ENCODE assay signal across 28 mouse cellular contexts in genomic region chr13:94866906-94867305, GRCm38 (mm10). TPM values are rescaled to one million over a fixed set of nuclear protein-coding genes. Genes with fewer than 3 reads are reported as not detected.
"Had no signal": no experiment of that assay in that cellular context is flagged by ENCODE, and none has a peak within 500 bp of the region (broad histone marks: within the 10 kb centered on the region; RNA-seq: fewer than 3 reads in every experiment).

No protein-coding gene starts in this region.

- H3K9me3 ChIP-seq: limb, embryonic 12.5 days; limb, embryonic 15.5 days; neural tube, embryonic 12.5 days; neural tube, embryonic 15.5 days had no signal

- H3K4me3 ChIP-seq: limb, embryonic 12.5 days; limb, embryonic 15.5 days; neural tube, embryonic 12.5 days; neural tube, embryonic 15.5 days had no signal

- ATAC-seq: intestine, embryonic 16.5 days; liver, postnatal 0 days; lung, postnatal 0 days had no signal

- H3K36me3 ChIP-seq: limb, embryonic 12.5 days; limb, embryonic 15.5 days; neural tube, embryonic 12.5 days; neural tube, embryonic 15.5 days had no signal

- H3K27ac ChIP-seq: limb, embryonic 12.5 days; limb, embryonic 15.5 days; liver, embryonic 14.5 days; macrophage; neural tube, embryonic 12.5 days; neural tube, embryonic 15.5 days; stomach, postnatal 0 days had no signal

- DNase-seq: kidney, adult 18-20 months; kidney, adult 9 months; kidney, postnatal 14 days; kidney, postnatal 4 days; left cerebral cortex, postnatal 4 days; liver, postnatal 0 days; lung, embryonic 14.5 days; right cerebral cortex, adult 18-20 months; right cerebral cortex, postnatal 14 days; right cerebral cortex, postnatal 4 days; thymus, adult 2 months; thymus, postnatal 14 days; thymus, postnatal 4 days had no signal

- H3K9ac ChIP-seq: limb, embryonic 12.5 days; limb, embryonic 15.5 days; liver, embryonic 14.5 days; liver, postnatal 0 days; lung, embryonic 14.5 days; neural tube, embryonic 12.5 days; neural tube, embryonic 15.5 days had no signal

- H3K4me2 ChIP-seq: limb, embryonic 12.5 days; limb, embryonic 15.5 days; liver, embryonic 11.5 days; lung, embryonic 14.5 days; neural tube, embryonic 12.5 days; neural tube, embryonic 15.5 days had no signal

RNA-seq across cellular contexts. Expression of gene Otp, which starts 8.5 kb away (rescaled TPM):
- total RNA-seq: layer of hippocampus, adult 18-20 months; layer of hippocampus, postnatal 14 days; megakaryocyte, adult 5-6 weeks had no signal
- polyA plus RNA-seq: intestine, embryonic 16.5 days; kidney, embryonic 16.5 days; limb, embryonic 12.5 days; limb, embryonic 15.5 days; liver, embryonic 11.5 days; liver, embryonic 14.5 days; liver, postnatal 0 days; lung, embryonic 14.5 days; lung, postnatal 0 days; macrophage; stomach, embryonic 14.5 days; stomach, postnatal 0 days; thymus, adult 2 months had no signal
